Mouse (Mus musculus) cerebellum, postnatal 4 days (tissue): ENCODE measurements at regions not wholly inside any gene's neighbourhood (a gene's known extent, or its start where the extent isn't known, plus 50 kb on each side); places are given as distances from the start of the nearest gene placed in this dataset.

Source experiments
- DNase-seq, 2 experiments: peaks; one replicate each; pipeline ENCODE4 v3.0.0; 2022; ENCODE audit warnings: low spot score in 2 of 2, mixed read lengths in 1 of 2

DNA sequence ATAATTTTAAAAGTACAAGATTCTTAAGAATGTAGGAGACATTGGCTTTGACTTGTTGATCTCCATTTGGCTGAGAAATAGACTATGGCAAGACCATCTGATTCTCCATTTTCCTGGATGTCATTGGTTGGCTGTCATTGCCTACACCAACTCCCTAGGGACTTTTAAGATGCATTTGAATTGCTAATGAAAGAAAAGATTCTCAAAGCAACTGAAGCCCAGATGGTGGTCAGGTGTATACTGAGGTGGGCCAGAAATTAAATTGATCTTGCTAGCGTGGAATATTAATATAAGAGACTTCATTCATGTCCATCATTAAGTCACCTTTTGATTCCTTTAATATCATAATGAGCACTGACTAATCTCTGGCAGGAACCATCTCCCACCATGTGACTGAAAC lies 686.1 kb upstream of the Ptchd4 start:
- DNase-seq, result no peak

DNA sequence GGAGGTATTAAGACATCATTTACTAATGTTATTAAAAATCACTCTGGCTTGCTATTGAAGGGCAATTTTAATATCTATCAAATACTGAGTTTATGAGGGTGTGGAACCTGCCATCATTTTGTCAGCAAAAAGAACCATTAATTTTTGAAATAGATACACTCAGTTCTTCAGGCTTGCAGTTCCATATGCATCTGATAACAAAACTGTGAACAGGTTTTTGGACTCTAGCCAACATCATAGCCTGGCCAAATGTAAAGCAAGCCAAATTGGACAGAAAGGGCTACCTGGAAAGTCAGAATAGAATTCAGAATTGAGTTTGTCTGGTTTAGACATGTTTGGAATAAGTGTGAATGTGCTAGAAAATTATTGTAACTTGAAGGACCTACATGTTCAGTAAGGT lies 688.2 kb upstream of the Ptchd4 start:
- DNase-seq, result peak in 1 of 2 experiments; percentile 30

DNA sequence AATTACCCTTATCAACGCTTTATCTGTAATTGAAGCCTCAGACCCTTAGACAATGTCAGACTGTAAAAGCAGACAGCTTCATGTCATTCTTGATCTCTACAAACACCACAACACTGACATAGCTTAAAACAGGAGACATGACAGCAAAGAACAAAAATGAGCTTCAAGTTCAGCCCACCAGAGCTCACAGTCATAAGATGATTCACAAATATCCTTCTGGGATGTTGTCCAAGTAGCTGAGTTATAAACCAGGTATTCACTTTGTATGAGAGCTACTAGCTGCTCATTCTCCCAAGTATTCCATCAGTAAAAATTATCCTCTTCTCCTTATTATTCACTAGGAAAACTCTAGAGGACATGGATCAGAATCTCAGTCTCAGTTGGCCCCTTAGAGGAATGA lies 659.6 kb upstream of the Cenpq start:
- DNase-seq, result no peak
